Mouse (Mus musculus): ENCODE measurements at regions not wholly inside any gene's neighbourhood (a gene's known extent, or its start where the extent isn't known, plus 50 kb on each side); places are given as distances from the start of the nearest gene placed in this dataset.

DNA sequence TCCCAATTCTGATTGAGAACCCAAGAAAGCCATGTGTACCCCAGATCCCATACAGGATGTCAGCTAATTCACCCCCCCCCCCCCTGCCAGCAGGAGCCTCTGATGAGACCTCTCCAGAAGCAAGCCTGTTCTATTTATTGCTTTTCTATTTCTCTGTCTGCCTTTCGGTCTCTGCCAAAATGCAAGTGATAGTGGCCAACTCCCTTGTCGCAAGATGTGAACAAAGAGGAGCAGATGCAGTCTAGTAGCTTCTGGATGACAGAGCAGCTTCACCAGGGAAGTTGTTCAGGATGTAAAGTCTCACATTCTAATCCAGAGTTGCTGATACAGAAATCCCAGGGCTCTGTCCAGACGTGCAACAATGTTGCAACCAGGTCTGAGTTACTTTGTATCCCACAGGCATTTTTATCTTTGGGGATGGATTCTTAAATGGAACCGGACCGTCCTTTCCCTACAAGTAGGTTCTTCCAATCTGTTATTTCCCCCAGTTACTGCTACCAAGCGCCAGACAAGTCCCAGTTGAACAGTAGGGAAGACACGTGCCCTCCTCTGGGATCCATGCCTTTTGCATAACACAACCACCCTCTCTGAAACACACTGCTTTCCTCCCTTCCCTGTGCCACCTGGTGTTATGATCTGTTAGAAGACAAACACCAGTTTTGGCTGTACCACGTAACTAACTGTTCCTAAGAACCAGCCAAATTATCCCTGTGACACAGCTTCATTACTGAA is 78.9 kb upstream of the Dapk1 start:
- no peak for DNase-seq

DNA sequence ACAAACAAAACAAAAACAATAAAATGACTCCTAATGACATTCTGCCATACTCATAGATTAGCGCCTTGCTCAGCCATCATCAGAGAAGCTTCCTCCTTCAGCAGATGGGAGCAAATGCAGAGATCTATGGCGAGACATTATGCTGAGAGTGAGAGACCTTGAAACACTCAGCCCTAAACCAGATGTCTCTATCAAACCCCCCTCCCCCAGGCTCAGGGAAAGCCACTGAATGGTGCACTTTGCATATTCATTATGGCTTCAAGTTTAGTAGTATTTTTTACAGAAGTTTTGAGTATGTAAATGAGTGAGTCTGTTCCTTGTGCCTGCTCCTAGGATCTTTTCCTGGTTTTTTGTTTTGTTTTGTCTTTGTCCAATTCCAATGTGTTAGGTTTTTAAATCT is 73.9 kb upstream of the Dapk1 start:
- no peak for DNase-seq

- DNase-seq = no peak
These were observed 72.9 kb upstream of the Dapk1 start for GRCm38 (mm10) chr13:60528819-60529218.

DNA sequence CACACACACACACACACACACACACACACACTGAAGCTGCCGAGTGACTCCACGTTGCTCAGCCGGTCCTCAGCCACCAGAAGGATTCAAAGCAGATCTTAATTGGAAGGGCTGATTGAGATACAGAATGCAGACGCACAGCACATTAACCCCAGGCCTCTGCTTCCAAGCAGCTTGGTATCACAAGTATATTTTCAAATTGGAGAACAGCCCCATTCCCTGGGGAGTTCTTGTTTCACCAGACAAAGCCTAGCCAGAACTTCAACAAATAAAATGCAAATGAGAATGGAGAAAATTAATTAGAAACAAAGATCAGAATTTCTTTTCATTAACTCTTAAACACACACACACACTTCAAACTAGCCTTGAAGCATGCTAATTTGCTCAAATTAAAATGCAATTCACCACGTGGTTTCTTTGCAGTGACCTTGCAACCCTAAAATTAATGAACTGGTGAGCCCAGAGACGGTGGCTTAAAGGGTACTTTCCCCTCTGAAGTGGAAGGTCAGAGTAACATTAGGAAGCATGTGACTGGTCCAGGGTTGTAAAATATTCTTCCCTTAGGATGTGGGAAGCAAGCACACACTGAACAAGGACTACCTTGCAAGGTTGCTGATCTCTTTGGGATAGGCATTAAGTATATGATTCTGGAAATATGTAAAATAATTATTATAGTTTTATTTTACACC is 72.2 kb upstream of the Dapk1 start:
- no peak for DNase-seq

DNA sequence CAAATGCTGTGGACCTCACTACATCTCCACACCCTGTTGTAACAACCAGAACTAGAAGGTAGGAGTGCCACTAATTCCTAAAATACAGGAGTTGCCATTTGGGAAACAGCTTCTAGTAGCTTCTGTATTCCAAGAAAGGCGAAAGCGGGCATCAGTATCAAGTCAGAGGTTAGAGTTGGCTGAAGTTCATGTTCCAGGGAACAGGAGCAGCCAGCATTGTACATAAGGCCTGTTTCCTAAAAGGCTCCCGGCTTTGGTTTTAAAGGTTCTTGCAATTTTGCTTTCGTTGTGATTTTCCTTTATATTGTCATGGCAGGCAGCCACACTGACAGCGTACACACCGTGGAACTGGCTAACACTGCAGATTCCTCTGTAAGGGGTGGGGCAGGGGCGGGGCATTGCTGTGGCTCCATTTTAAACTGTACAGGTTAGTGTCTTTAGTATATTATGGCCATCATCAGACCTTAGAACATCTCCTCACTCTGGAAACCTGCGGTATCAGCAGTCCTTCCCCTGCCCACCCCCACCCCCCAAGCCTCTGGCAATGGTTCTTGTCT is 67.8 kb upstream of the Dapk1 start:
- DNase-seq = no peak

DNA sequence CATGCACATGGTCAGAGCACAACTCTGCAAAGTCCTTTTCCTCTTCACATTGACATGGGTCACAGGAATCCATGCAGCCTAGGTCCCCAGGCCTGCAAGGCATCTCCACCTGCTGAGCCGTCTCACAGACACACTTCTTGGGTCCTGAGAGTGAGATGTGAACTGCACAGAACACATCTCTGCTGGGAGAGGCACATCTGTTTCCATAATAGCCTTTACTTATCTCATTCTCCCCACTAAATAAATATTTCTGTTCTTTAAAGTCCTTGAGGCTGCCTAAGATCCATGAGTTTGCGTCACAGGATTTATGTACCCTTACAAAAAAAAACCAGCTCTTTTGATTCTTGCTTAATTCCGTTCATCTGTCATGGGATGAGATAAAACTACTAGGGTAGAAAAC is 67.2 kb upstream of the Dapk1 start:
- no peak for DNase-seq

DNA sequence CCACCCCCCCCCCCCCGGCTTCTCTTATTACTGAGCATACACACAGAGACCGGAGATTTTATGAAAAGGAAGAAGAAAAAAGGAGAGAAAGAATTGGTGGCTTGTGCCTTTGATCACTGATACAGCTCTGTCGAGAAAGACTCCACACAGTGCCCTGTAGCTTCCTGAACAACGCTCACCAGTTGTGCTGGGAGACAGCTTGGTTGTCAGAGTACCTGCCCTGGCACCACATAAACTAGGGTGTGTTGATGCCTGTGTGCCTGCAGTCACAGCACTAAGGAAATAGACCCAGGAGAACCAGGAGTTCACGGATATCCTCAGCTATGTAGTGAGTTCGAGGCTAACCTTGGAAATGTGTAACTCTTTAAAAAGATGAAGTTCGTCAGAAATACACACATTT is 66.7 kb upstream of the Dapk1 start:
- no peak for DNase-seq

GRCm38 (mm10) chr13:60536725-60537124 is 65.0 kb upstream of the Dapk1 start:
- no peak for DNase-seq

GRCm38 (mm10) chr13:60538110-60538509 is 63.6 kb upstream of the Dapk1 start:
- DNase-seq = no peak

- no peak for DNase-seq
These were observed 60.6 kb upstream of the Dapk1 start for GRCm38 (mm10) chr13:60541165-60541564.

GRCm38 (mm10) chr13:60544363-60544762 is 57.4 kb upstream of the Dapk1 start:
- DNase-seq = no peak

DNA sequence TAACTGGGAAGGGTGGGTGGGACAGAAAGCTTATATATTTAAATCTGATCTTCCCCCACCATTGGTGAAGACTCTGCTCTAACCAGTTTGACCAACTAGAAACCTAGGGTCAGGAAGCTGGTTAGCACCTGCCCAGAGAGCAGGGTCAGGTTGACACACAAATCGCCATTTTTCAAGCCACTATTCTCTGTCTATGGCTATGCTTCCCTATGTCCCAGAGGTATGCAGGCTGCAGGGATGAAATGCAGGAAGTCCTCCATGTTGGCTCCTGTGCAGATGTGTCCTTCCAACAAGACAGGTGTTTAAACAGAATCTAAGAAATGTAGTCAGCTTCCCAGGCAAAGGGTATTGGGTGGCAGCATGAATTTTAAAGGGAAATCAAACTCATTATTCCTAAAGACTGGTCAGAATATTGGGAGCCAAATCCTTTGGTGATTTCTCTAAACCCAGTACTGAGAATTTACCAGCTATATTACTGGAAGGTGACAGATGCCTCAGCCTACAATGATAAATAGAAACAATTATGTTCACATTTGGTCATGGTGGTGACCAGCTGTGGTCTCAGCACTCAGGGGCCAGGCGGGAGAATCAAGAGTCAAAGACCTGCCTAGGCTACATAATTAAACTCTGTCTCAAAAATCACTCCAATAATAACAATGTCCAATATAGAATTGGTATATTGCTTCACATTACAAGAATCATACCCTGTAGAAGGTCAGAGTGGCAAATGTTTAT is 55.6 kb upstream of the Dapk1 start:
- no peak for DNase-seq

Measured in cerebellum, adult 11-12 months (tissue).